Mouse (Mus musculus): ENCODE measurements at regions not wholly inside any gene's neighbourhood (a gene's known extent, or its start where the extent isn't known, plus 50 kb on each side); places are given as distances from the start of the nearest gene placed in this dataset.

DNA sequence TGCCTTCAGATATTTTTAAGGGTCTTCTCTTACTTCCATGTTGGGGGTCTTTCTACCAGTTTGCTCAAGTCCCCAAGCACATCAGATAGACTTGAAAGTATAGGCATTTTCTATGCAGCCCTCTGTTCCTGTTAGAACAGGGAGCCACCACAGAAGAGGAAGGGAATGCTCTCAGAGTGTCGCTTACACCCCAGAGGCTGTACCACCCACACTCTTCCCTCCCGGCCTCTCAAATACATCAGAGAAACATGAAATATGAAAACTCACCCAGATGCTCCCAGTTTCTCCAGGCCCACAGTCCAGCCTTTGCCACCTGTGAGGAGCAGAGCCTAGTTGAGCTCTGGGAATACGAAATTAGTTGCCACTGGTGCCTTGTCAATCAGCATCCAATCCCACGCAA lies 423.2 kb upstream of the Meis1 start:
- TF ChIP-seq CTCF (IDR thresholded peaks at IDR 0.05) (no peak), EP300 (IDR thresholded peaks at IDR 0.05; ENCODE audit: insufficient read depth, low read depth, low read length) (no peak), POLR2A (IDR thresholded peaks at IDR 0.05; ENCODE audit: insufficient read depth, low read depth, low read length) (no peak)
